ENCODE assay signal across 23 mouse cellular contexts in the genomic region with DNA sequence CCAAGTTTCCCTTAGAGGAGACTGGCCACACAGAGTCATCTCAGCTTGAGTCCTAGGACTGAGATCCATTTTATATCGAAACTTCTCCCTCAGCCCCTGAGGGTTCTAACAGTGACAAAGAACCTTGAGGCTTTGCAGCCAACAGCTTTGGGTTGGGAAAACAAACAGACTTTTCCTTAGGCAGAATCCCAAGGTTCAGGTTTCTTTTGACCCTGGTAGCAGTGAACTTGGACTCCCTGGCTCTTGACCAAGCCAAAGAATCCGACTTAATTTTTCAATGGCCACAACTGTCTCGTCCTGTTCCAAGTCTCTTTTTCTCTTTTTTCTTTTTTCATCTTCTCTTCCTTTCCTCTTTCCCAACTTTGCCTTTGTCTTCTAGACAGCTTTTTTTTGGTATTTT.
DNase-seq lines count a peak whose midpoint lies in the region; ATAC-seq and TF ChIP-seq lines count a peak whose summit lies in the region.
"Had no signal": no experiment of that assay in that cellular context is flagged by ENCODE, and none has a peak within 500 bp of the region (broad histone marks: within the 10 kb centered on the region; RNA-seq: fewer than 3 reads in every experiment).

No protein-coding gene starts in this region.

- no peak overlapping the region for H3K4me2 ChIP-seq in kidney, embryonic 15.5 days
- no peak overlapping the region for H3K4me2 ChIP-seq in midbrain, embryonic 11.5 days
- no peak overlapping the region for H3K4me2 ChIP-seq in midbrain, embryonic 16.5 days (ENCODE audit: low read length)
- H3K4me2 ChIP-seq: forebrain, embryonic 12.5 days; heart, embryonic 13.5 days; limb, embryonic 13.5 days; liver, embryonic 13.5 days; midbrain, embryonic 13.5 days; stomach, embryonic 15.5 days had no signal

- no peak for ATAC-seq in kidney, embryonic 15.5 days (replicated peaks; ENCODE audit: low FRiP score)
- no peak for ATAC-seq in midbrain, embryonic 11.5 days (ENCODE audit: low FRiP score)
- ATAC-seq in midbrain, embryonic 16.5 days: no peak
- ATAC-seq: CD4-positive, CD25-positive, alpha-beta regulatory T cell, adult 4 months; inflammation-experienced regulatory T-cells, adult 6 months; midbrain, embryonic 13.5 days; Patski had no signal

- H3K4me3 ChIP-seq in gastrocnemius, adult 2 months: no peak overlapping the region
- no peak overlapping the region for H3K4me3 ChIP-seq in kidney, embryonic 15.5 days (replicated peaks)
- H3K4me3 ChIP-seq in midbrain, embryonic 11.5 days (ENCODE audit: low read depth, low read length): no peak overlapping the region
- no peak overlapping the region for H3K4me3 ChIP-seq in midbrain, embryonic 16.5 days (ENCODE audit: low read depth, low read length)
- H3K4me3 ChIP-seq: forebrain, embryonic 12.5 days; heart, embryonic 13.5 days; limb, embryonic 13.5 days; liver, embryonic 13.5 days; midbrain, embryonic 13.5 days; stomach, embryonic 15.5 days had no signal

- intact Hi-C loops in gastrocnemius, adult 2 months (cut with DNase I): no loop called here
- intact Hi-C loops in gastrocnemius, postnatal 14 days (cut with DNase I; ENCODE audit: low total_unique reads): no loop called here

- 55% methylated on average over 3 of the region's 3 CpGs for WGBS in kidney, embryonic 15.5 days
- 75% methylated on average over 3 of the region's 3 CpGs for WGBS in midbrain, embryonic 11.5 days
- 82% methylated on average over 3 of the region's 3 CpGs for WGBS in midbrain, embryonic 16.5 days

- TF ChIP-seq CTCF in gastrocnemius, adult 2 months (IDR thresholded peaks at IDR 0.05): no peak

- H3K27ac ChIP-seq in gastrocnemius, adult 2 months: no peak overlapping the region
- H3K27ac ChIP-seq in kidney, embryonic 15.5 days: no peak overlapping the region
- no peak overlapping the region for H3K27ac ChIP-seq in midbrain, embryonic 11.5 days (ENCODE audit: low read depth, low read length)
- H3K27ac ChIP-seq in midbrain, embryonic 16.5 days (ENCODE audit: low read length): no peak overlapping the region
- H3K27ac ChIP-seq: forebrain, embryonic 12.5 days; heart, embryonic 13.5 days; limb, embryonic 13.5 days; liver, embryonic 13.5 days; midbrain, embryonic 13.5 days; stomach, embryonic 15.5 days had no signal

- H3K9me3 ChIP-seq in kidney, embryonic 15.5 days (replicated peaks): no peaks in the 10 kb centered on the region
- no peaks in the 10 kb centered on the region for H3K9me3 ChIP-seq in midbrain, embryonic 11.5 days (ENCODE audit: control insufficient read depth, low read length)
- H3K9me3 ChIP-seq in midbrain, embryonic 16.5 days (replicated peaks; ENCODE audit: control insufficient read depth, low read length, poor library complexity, severe bottlenecking): no peaks in the 10 kb centered on the region
- H3K9me3 ChIP-seq: forebrain, embryonic 12.5 days; heart, embryonic 13.5 days; limb, embryonic 13.5 days; liver, embryonic 13.5 days; midbrain, embryonic 13.5 days; stomach, embryonic 15.5 days had no signal

- H3K4me1 ChIP-seq in kidney, embryonic 15.5 days: peaks cover 7% of the 10 kb centered on the region; the same call in 1 of the 2 replicates
- no peaks in the 10 kb centered on the region for H3K4me1 ChIP-seq in midbrain, embryonic 11.5 days (ENCODE audit: control insufficient read depth, insufficient read depth, low read length)
- no peaks in the 10 kb centered on the region for H3K4me1 ChIP-seq in midbrain, embryonic 16.5 days (ENCODE audit: control insufficient read depth, insufficient read depth, low read length)
- H3K4me1 ChIP-seq: forebrain, embryonic 12.5 days; heart, embryonic 13.5 days; limb, embryonic 13.5 days; liver, embryonic 13.5 days; midbrain, embryonic 13.5 days had no signal

- H3K36me3 ChIP-seq in kidney, embryonic 15.5 days: no peaks in the 10 kb centered on the region
- H3K36me3 ChIP-seq in midbrain, embryonic 11.5 days (ENCODE audit: control insufficient read depth, insufficient read depth, low read length): no peaks in the 10 kb centered on the region
- H3K36me3 ChIP-seq in midbrain, embryonic 16.5 days (ENCODE audit: control insufficient read depth, insufficient read depth, low read length): no peaks in the 10 kb centered on the region
- H3K36me3 ChIP-seq: forebrain, embryonic 12.5 days; heart, embryonic 13.5 days; limb, embryonic 13.5 days; liver, embryonic 13.5 days; midbrain, embryonic 13.5 days; stomach, embryonic 15.5 days had no signal

- H3K27me3 ChIP-seq in kidney, embryonic 15.5 days: no peaks in the 10 kb centered on the region
- no peaks in the 10 kb centered on the region for H3K27me3 ChIP-seq in midbrain, embryonic 11.5 days (ENCODE audit: control insufficient read depth, insufficient read depth, low read length)
- no peaks in the 10 kb centered on the region for H3K27me3 ChIP-seq in midbrain, embryonic 16.5 days (ENCODE audit: control insufficient read depth, insufficient read depth, low read depth, low read length)
- H3K27me3 ChIP-seq: forebrain, embryonic 12.5 days; heart, embryonic 13.5 days; limb, embryonic 13.5 days; liver, embryonic 13.5 days; midbrain, embryonic 13.5 days; stomach, embryonic 15.5 days had no signal

- DNase-seq in gastrocnemius, adult 2 months: peak; percentile 29
- DNase-seq in gastrocnemius, postnatal 14 days: no peak
- peak; percentile 31 for DNase-seq in kidney, adult 18-20 months
- DNase-seq in midbrain, embryonic 11.5 days (ENCODE audit: low spot score, missing footprints): peak; percentile 74
- DNase-seq in layer of hippocampus, postnatal 10 days (ENCODE audit: low spot score in 2 of 2): no peak
- DNase-seq in left cerebral cortex, adult 9 months (ENCODE audit: low spot score in 2 of 2): no peak
- DNase-seq: adrenal gland, adult 8-10 months; cerebellum, adult 9-10 months; gastrocnemius, postnatal 10 days; liver, embryonic 13.5 days; right cerebral cortex, postnatal 14 days; thymus, adult 18-20 months; thymus, postnatal 4 days had no signal

- no peak overlapping the region for H3K9ac ChIP-seq in kidney, embryonic 15.5 days
- H3K9ac ChIP-seq in midbrain, embryonic 11.5 days (ENCODE audit: low read length): no peak overlapping the region
- H3K9ac ChIP-seq in midbrain, embryonic 16.5 days (ENCODE audit: low read depth, low read length): no peak overlapping the region
- H3K9ac ChIP-seq: forebrain, embryonic 12.5 days; heart, embryonic 13.5 days; limb, embryonic 13.5 days; liver, embryonic 13.5 days; midbrain, embryonic 13.5 days; stomach, embryonic 15.5 days had no signal

Comparison
In these comparisons a context has a peak if more than half of its experiments do, and no peak if none do; other contexts are left out.
1. DNase-seq: peak in gastrocnemius, adult 2 months (single experiment), kidney, adult 18-20 months (single experiment) and midbrain, embryonic 11.5 days (single experiment); none in gastrocnemius, postnatal 14 days (single experiment), layer of hippocampus, postnatal 10 days (0 of 2) and left cerebral cortex, adult 9 months (0 of 2).